Mouse (Mus musculus) lung, postnatal 0 days (tissue): ENCODE data around the gene Rpusd3. TPM values are rescaled to one million over a fixed set of nuclear protein-coding genes. Genes with fewer than 3 reads are reported as not detected.
A peak's percentile ranks its signal among the peaks of the same experiment; 100 is the strongest.

Experiments used
- ATAC-seq: fragments of 200-750 bp; cut with Nextera tagmentation; 2 replicates; pipeline ENCODE4 v1.8.0; 2017; ENCODE audit warnings: moderate library complexity
- DNase-seq: peaks from one replicate; pipeline ENCODE4 v3.0.0-alpha.2; 2016; ENCODE audit warnings: low spot score
- H3K27ac ChIP-seq: fragments of 300-500 bp; sonication (generic); 2 replicates; pipeline ENCODE4 v1.5.1; 2014; ENCODE audit warnings: antibody characterized with exemption, mild to moderate bottlenecking, low read length, mixed read lengths
- H3K27me3 ChIP-seq: fragments of 300-500 bp; sonication (generic); replicated peaks from 2 replicates; pipeline ENCODE4 v1.6.1; 2014; ENCODE audit warnings: low read length, mixed read lengths; ENCODE audit not compliant: insufficient read depth
- H3K36me3 ChIP-seq: fragments of 300-500 bp; sonication (generic); 2 replicates; pipeline ENCODE4 v1.6.1; 2014; ENCODE audit warnings: low read length, mixed read lengths; ENCODE audit not compliant: insufficient read depth
- H3K4me1 ChIP-seq: fragments of 300-500 bp; sonication (generic); 2 replicates; pipeline ENCODE4 v1.6.1; 2014; ENCODE audit warnings: antibody characterized with exemption, low read depth, low read length, mixed read lengths; ENCODE audit not compliant: insufficient read depth
- H3K4me2 ChIP-seq: fragments of 300-500 bp; sonication (generic); replicated peaks from 2 replicates; pipeline ENCODE4 v1.6.1; 2014; ENCODE audit warnings: low read depth, mild to moderate bottlenecking, low read length, moderate library complexity, mixed read lengths
- H3K4me3 ChIP-seq: fragments of 300-500 bp; sonication (generic); 2 replicates; pipeline ENCODE4 v1.5.1; 2014; ENCODE audit warnings: low read depth, low read length
- H3K9ac ChIP-seq: fragments of 300-500 bp; sonication (generic); replicated peaks from 2 replicates; pipeline ENCODE4 v1.6.1; 2014; ENCODE audit warnings: low read depth, mild to moderate bottlenecking
- H3K9me3 ChIP-seq: fragments of 300-500 bp; sonication (generic); 2 replicates; pipeline ENCODE4 v1.6.1; 2016; ENCODE audit warnings: low read length, mixed read lengths
- CTCF ChIP-seq: IDR thresholded peaks from 2 replicates; pipeline ENCODE4 v1.5.1; 2016; ENCODE audit warnings: antibody characterized with exemption, mild to moderate bottlenecking
- EP300 ChIP-seq: IDR thresholded peaks from 2 replicates; pipeline ENCODE4 v1.6.1; 2016; ENCODE audit warnings: antibody characterized with exemption, mild to moderate bottlenecking, control low read depth
- WGBS: fragments of 180-500 bp; shearing (Covaris S2); extraction: QIAGEN DNeasy Blood & Tissue Kit; methylation state at CpG from one replicate; pipeline ENCODE4 v1.1.7; 2014; 5-methylcytosine and 5-hydroxymethylcytosine counted together
- polyA plus RNA-seq: library from polyadenylated mRNA; unstranded; fragments of >200 nt; fragmentation: Nextera tagmentation; extraction: Ambion mirVana; gene quantifications from 2 replicates; pipeline ENCODE4 v1.2.1, GENCODE M21; 2015

Gene Rpusd3
- polyA plus RNA-seq, 1 experiment from 2014 or later, result 11.4 TPM

GRCm38 (mm10) chr6:113442087-113442441 lies 22.9 kb upstream of the Rpusd3 start:
- Histone ChIP-seq H3K9ac (peak overlapping the region; percentile 83), H3K4me1 (0 out of 2 replicates have a peak, but pooled peaks cover 5% of the 10 kb centered on the region), H3K27me3 (no peaks in the 10 kb centered on the region), H3K4me2 (peak overlapping the region; percentile 92), H3K4me3 (peak overlapping the region; percentile 91), H3K27ac (no peak overlapping the region), H3K9me3 (no peaks in the 10 kb centered on the region), H3K36me3 (no peaks in the 10 kb centered on the region)
- DNase-seq, result no peak
- WGBS, result 42% methylated on average over 9 of the region's 9 CpGs
- TF ChIP-seq CTCF (no peak), EP300 (no peak)
- no peak for ATAC-seq

GRCm38 (mm10) chr6:113441147-113441680 lies 22.1 kb upstream of the Rpusd3 start:
- no peaks in the 10 kb centered on the region for H3K9me3 ChIP-seq
- DNase-seq (peak; percentile 85), ATAC-seq (peak; percentile 53; the same call in 1 of the 2 replicates)
- no peak overlapping the region for H3K27ac ChIP-seq
- H3K4me1 ChIP-seq, result 0 out of 2 replicates have a peak, but pooled peaks cover 5% of the 10 kb centered on the region
- no peak overlapping the region for H3K4me3 ChIP-seq
- 52% methylated on average over 7 of the region's 7 CpGs for WGBS
- H3K36me3 ChIP-seq, result no peaks in the 10 kb centered on the region
- no peaks in the 10 kb centered on the region for H3K27me3 ChIP-seq
- H3K9ac ChIP-seq, result no peak overlapping the region
- TF ChIP-seq CTCF (peak; percentile 88), EP300 (no peak)
- no peak overlapping the region for H3K4me2 ChIP-seq

GRCm38 (mm10) chr6:113440686-113441085 lies 21.5 kb upstream of the Rpusd3 start:
- H3K27ac ChIP-seq, result no peak overlapping the region
- H3K36me3 ChIP-seq, result no peaks in the 10 kb centered on the region
- H3K4me3 ChIP-seq, result no peak overlapping the region
- H3K4me1 ChIP-seq, result 0 out of 2 replicates have a peak, but pooled peaks cover 5% of the 10 kb centered on the region
- ATAC-seq, result no peak
- WGBS, result 88% methylated on average over 3 of the region's 3 CpGs
- no peak for DNase-seq
- H3K27me3 ChIP-seq, result no peaks in the 10 kb centered on the region
- H3K9me3 ChIP-seq, result no peaks in the 10 kb centered on the region
- H3K9ac ChIP-seq, result no peak overlapping the region
- no peak for TF ChIP-seq CTCF
- no peak for TF ChIP-seq EP300
- H3K4me2 ChIP-seq, result no peak overlapping the region

GRCm38 (mm10) chr6:113438721-113439430 lies 19.7 kb upstream of the Rpusd3 start:
- no peak for ATAC-seq
- no peak overlapping the region for H3K4me2 ChIP-seq
- WGBS, result 46% methylated on average over 12 of the region's 12 CpGs
- no peak for TF ChIP-seq EP300
- TF ChIP-seq CTCF, result no peak
- H3K9ac ChIP-seq, result no peak overlapping the region
- DNase-seq, result peak; percentile 37
- H3K9me3 ChIP-seq, result no peaks in the 10 kb centered on the region
- H3K36me3 ChIP-seq, result no peaks in the 10 kb centered on the region
- no peaks in the 10 kb centered on the region for H3K27me3 ChIP-seq
- H3K4me1 ChIP-seq, result 0 out of 2 replicates have a peak, but pooled peaks cover 5% of the 10 kb centered on the region
- H3K4me3 ChIP-seq, result no peak overlapping the region
- no peak overlapping the region for H3K27ac ChIP-seq

GRCm38 (mm10) chr6:113437135-113437534 lies 18.0 kb upstream of the Rpusd3 start:
- no peak overlapping the region for H3K9ac ChIP-seq
- TF ChIP-seq EP300, result no peak
- TF ChIP-seq CTCF, result no peak
- no peaks in the 10 kb centered on the region for H3K27me3 ChIP-seq
- no peak overlapping the region for H3K27ac ChIP-seq
- H3K4me1 ChIP-seq, result 0 out of 2 replicates have a peak, but pooled peaks cover 4% of the 10 kb centered on the region
- 66% methylated on average over 12 of the region's 12 CpGs for WGBS
- H3K4me3 ChIP-seq, result no peak overlapping the region
- ATAC-seq (no peak), DNase-seq (no peak)
- no peaks in the 10 kb centered on the region for H3K36me3 ChIP-seq
- H3K4me2 ChIP-seq, result no peak overlapping the region
- H3K9me3 ChIP-seq, result no peaks in the 10 kb centered on the region

- TF ChIP-seq CTCF, result no peak
- no peak for TF ChIP-seq EP300
- H3K27ac ChIP-seq, result no peak within 1 kb of the TSS
- no peaks in the 10 kb centered on the region for H3K27me3 ChIP-seq
- ATAC-seq (no peak), DNase-seq (no peak)
- no peak within 1 kb of the TSS for H3K4me2 ChIP-seq
- H3K9me3 ChIP-seq, result no peaks in the 10 kb centered on the region
- H3K4me1 ChIP-seq, result no peaks in the 10 kb centered on the region
- no peaks in the 10 kb centered on the region for H3K36me3 ChIP-seq
- 65% methylated on average over 9 of the region's 9 CpGs for WGBS
- no peak within 1 kb of the TSS for H3K9ac ChIP-seq
- no peak within 1 kb of the TSS for H3K4me3 ChIP-seq
Observed at GRCm38 (mm10) chr6:113435664-113436205, 16.6 kb upstream of the Rpusd3 start, which contains the start of gene Cidec. Cidec (minus strand) TSS chr6:113435760.
